Mouse (Mus musculus) kidney, postnatal 0 days (tissue): ENCODE data around the gene Ushbp1. TPM values are rescaled to one million over a fixed set of nuclear protein-coding genes. Genes with fewer than 3 reads are reported as not detected.
A peak's percentile ranks its signal among the peaks of the same experiment; 100 is the strongest.

Experiments
- ATAC-seq: fragments of 200-750 bp; cut with Nextera tagmentation; replicated peaks from 2 replicates; pipeline ENCODE4 v1.8.0; 2017; ENCODE audit warnings: low read depth, moderate number of reproducible peaks, moderate TSS enrichment, moderate library complexity; ENCODE audit not compliant: low FRiP score
- DNase-seq: peaks from one replicate; pipeline ENCODE4 v3.0.0-alpha.2; 2016; ENCODE audit warnings: low spot score
- H3K27ac ChIP-seq: fragments of 300-500 bp; sonication (generic); 2 replicates; pipeline ENCODE4 v1.5.1; 2014; ENCODE audit warnings: mild to moderate bottlenecking
- H3K27me3 ChIP-seq: fragments of 300-500 bp; sonication (generic); 2 replicates; pipeline ENCODE4 v1.6.1; 2014; ENCODE audit warnings: low read length, mixed read lengths; ENCODE audit not compliant: insufficient read depth
- H3K36me3 ChIP-seq: fragments of 300-500 bp; sonication (generic); 2 replicates; pipeline ENCODE4 v1.6.1; 2014; ENCODE audit warnings: low read length, mixed read lengths; ENCODE audit not compliant: insufficient read depth
- H3K4me1 ChIP-seq: fragments of 300-500 bp; sonication (generic); replicated peaks from 2 replicates; pipeline ENCODE4 v1.6.1; 2014; ENCODE audit warnings: antibody characterized with exemption, low read length, mixed read lengths; ENCODE audit not compliant: insufficient read depth
- H3K4me2 ChIP-seq: fragments of 300-500 bp; sonication (generic); 2 replicates; pipeline ENCODE4 v1.6.1; 2014; ENCODE audit warnings: mild to moderate bottlenecking, low read length, moderate library complexity, mixed read lengths
- H3K4me3 ChIP-seq: fragments of 300-500 bp; sonication (generic); replicated peaks from 2 replicates; pipeline ENCODE4 v1.5.1; 2014; ENCODE audit warnings: low read depth, low read length
- H3K9ac ChIP-seq: fragments of 300-500 bp; sonication (generic); 2 replicates; pipeline ENCODE4 v1.6.1; 2014; ENCODE audit warnings: low read depth, low read length
- H3K9me3 ChIP-seq: fragments of 300-500 bp; sonication (generic); replicated peaks from 2 replicates; pipeline ENCODE4 v1.6.1; 2016; ENCODE audit warnings: low read length, inconsistent platforms, mixed read lengths
- CTCF ChIP-seq: IDR thresholded peaks from 2 replicates; pipeline ENCODE4 v1.5.1; 2016; ENCODE audit warnings: antibody characterized with exemption, low read depth, mild to moderate bottlenecking, moderate library complexity
- WGBS: fragments of 180-500 bp; shearing (Covaris S2); extraction: QIAGEN DNeasy Blood & Tissue Kit; methylation state at CpG from one replicate; pipeline ENCODE4 v1.1.7; 2014; 5-methylcytosine and 5-hydroxymethylcytosine counted together
- polyA plus RNA-seq: library from polyadenylated mRNA; unstranded; fragments of >200 nt; fragmentation: Nextera tagmentation; extraction: Ambion mirVana; gene quantifications from 2 replicates; pipeline ENCODE4 v1.2.1, GENCODE M21; 2015

The Ushbp1 gene
- polyA plus RNA-seq, 1 experiment from 2014 or later = 18.8 TPM

DNA sequence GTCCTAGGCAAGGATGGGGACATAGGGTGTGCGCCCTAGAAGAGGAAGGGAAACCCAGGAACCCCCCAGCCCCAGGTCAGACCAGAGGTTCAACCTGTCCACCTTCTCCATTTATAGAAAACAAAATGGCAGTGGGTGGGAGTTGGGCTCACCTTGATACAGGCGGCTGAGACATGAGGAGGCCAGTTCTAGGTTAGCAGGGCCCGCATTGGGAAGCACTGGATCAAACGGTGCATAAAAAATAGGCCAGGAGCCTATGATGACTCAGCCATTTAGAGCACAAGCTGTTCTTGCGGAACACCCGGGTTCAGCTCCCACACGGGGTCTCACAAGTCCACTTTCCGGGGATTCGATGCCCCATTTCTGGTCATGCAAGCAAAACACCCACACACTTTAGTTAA lies 9.3 kb upstream of the Ushbp1 start:
- no peak for ATAC-seq
- Histone ChIP-seq H3K4me3 (peak overlapping the region; percentile 44; the same call in 1 of the 2 replicates), H3K9ac (no peak overlapping the region), H3K4me2 (no peak overlapping the region), H3K27ac (no peak overlapping the region), H3K27me3 (no peaks in the 10 kb centered on the region), H3K9me3 (no peaks in the 10 kb centered on the region), H3K36me3 (0 out of 2 replicates have a peak, but pooled peaks cover 4% of the 10 kb centered on the region), H3K4me1 (peaks cover 7% of the 10 kb centered on the region)
- TF ChIP-seq CTCF = no peak
- DNase-seq = no peak
- 66% methylated on average over 9 of the region's 9 CpGs for WGBS

DNA sequence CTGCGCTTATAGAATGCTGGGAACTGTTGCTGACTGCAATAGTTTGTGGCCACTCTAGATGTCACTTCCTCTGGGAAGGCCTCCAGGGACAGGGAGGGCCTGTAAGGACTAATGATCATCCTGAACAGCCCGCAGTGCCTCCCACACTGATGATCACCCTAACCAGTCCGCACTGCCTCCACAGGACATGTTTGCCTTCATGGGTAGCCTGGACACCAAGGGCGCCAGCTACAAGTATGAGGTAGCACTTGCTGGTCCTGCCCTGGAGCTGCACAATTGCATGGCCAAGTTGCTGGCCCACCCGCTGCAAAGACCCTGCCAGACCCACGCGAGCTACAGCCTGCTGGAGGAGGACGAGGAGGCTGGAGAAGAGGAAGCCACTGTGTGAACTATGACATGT lies 8.4 kb upstream of the Ushbp1 start:
- 89% methylated on average over 8 of the region's 8 CpGs for WGBS
- Histone ChIP-seq H3K27ac (no peak overlapping the region), H3K36me3 (peaks cover 9% of the 10 kb centered on the region; the same call in 1 of the 2 replicates), H3K4me2 (no peak overlapping the region), H3K27me3 (no peaks in the 10 kb centered on the region), H3K9me3 (no peaks in the 10 kb centered on the region), H3K4me1 (peaks cover 7% of the 10 kb centered on the region), H3K4me3 (no peak overlapping the region), H3K9ac (no peak overlapping the region)
- no peak for ATAC-seq
- no peak for DNase-seq
- TF ChIP-seq CTCF = no peak

DNA sequence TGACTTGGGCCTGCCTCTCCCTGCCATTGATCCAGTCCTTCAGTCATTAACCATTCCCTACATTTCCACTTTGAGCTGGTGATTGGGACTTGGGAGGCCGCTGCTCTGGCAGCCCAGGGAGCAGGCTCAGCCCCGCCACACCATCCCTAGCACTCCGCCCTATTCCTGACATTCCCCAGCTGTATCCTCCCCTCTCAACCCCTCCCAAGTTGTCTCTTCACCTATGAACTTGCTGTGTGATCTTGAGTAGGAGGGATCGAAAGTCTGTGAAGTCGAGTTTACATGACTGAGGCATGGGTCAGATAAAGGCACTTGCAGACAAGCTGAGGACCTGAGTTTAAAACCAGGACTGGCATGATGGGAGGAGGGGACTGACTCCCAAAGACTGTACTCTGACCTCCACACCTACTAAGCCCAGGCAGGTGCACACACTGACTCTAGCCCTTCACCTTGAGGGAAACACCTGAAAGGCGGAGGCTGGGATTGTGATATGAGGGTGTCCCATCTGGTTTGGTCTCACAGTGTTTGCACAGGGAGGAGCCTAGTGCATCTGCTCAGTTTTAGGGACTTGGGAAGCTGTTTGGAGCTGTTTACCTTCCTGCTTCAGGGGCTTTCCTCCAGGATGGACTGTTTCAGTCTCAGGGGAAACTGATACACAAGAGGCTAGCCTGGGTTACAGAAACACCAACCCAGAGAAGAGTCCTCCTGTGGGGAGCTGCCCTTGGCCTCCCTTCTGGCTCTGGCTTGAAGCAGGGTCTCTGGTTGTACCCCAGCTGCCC lies 7.7 kb upstream of the Ushbp1 start:
- no peak for ATAC-seq
- Histone ChIP-seq H3K4me3 (no peak overlapping the region), H3K9ac (no peak overlapping the region), H3K36me3 (peaks cover 11% of the 10 kb centered on the region; the same call in 1 of the 2 replicates), H3K27ac (no peak overlapping the region), H3K4me1 (peaks cover 7% of the 10 kb centered on the region), H3K9me3 (no peaks in the 10 kb centered on the region), H3K27me3 (no peaks in the 10 kb centered on the region), H3K4me2 (no peak overlapping the region)
- WGBS = 68% methylated on average over 6 of the region's 6 CpGs
- TF ChIP-seq CTCF = no peak
- DNase-seq = no peak

DNA sequence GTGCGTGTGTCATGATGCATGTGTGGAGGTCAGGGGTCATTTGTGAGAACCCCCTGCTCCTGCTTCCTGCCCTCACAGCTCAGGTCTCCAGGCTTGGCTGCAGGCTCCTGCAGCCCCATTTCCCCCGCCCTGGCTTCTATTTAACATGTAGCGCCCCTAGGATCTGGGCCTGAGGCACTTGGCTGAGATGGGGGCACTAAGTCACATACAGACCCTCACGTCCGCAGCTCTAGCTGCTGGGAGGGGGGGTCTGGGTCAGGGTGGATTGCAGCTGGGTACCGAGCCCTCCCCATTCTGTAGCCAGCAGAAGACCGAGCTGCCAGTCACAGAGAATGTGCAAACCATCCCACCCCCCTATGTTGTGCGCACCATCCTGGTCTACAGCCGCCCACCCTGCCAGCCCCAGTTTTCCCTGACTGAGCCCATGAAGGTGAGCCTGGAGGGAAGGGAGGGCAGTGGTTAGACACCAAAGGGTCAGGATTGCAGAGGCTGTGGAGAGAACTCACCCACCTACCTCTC lies 6.9 kb upstream of the Ushbp1 start:
- Histone ChIP-seq H3K36me3 (peaks cover 13% of the 10 kb centered on the region; the same call in 1 of the 2 replicates), H3K9me3 (no peaks in the 10 kb centered on the region), H3K9ac (no peak overlapping the region), H3K4me1 (peaks cover 9% of the 10 kb centered on the region), H3K4me2 (no peak overlapping the region), H3K4me3 (no peak overlapping the region), H3K27me3 (no peaks in the 10 kb centered on the region), H3K27ac (no peak overlapping the region)
- ATAC-seq (no peak), DNase-seq (no peak)
- TF ChIP-seq CTCF = no peak
- WGBS = 85% methylated on average over 9 of the region's 9 CpGs

DNA sequence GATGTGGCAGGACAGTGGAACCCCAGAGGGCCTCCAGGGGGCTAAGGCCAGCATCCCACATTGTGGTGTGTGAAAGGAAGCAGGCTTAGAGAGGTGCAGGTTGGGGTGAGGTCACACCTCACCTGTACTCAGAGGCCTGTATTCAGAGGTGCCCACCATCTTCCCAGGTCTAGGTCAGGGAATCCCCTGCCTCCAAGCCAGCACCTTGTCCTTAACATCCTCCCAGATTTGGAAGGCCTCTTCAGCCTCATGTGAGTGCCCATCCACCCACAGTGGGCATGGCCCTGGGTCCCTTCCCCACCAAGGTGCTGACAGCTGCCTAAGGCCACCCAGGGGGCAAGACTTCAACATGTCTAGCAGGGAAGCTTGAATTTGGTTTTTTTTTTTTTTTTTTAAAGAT lies 5.9 kb upstream of the Ushbp1 start:
- Histone ChIP-seq H3K4me3 (no peak overlapping the region), H3K36me3 (peaks cover 13% of the 10 kb centered on the region; the same call in 1 of the 2 replicates), H3K9ac (no peak overlapping the region), H3K27me3 (no peaks in the 10 kb centered on the region), H3K4me2 (no peak overlapping the region), H3K27ac (no peak overlapping the region), H3K9me3 (no peaks in the 10 kb centered on the region), H3K4me1 (peaks cover 11% of the 10 kb centered on the region)
- DNase-seq (no peak), ATAC-seq (no peak)
- 0 out of 2 replicates have a peak, but pooled peaks have one; percentile 1 for TF ChIP-seq CTCF

DNA sequence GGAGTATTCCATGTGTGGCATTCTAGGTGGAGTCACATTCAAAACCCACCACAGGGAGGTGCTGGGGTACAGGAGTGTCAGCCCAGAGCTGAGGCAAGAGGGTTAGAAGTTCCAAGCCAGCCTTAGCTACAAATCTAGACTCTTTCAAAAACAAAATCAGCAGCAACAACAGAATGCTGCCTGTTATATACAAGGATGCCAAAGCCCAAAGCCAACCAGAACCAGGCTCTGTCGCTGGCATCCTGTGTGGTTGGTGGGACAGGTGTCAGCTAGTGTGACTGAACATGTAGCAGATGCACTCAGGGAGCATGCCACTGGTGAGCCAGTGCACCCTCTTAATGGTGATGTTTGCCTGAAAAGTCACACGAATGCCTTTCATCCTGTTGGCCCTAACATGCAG lies 5.2 kb upstream of the Ushbp1 start:
- WGBS = 93% methylated on average over 2 of the region's 2 CpGs
- ATAC-seq (no peak), DNase-seq (no peak)
- Histone ChIP-seq H3K4me3 (no peak overlapping the region), H3K27me3 (no peaks in the 10 kb centered on the region), H3K4me2 (no peak overlapping the region), H3K9ac (no peak overlapping the region), H3K4me1 (peaks cover 8% of the 10 kb centered on the region; the same call in 1 of the 2 replicates), H3K36me3 (peaks cover 13% of the 10 kb centered on the region; the same call in 1 of the 2 replicates), H3K9me3 (no peaks in the 10 kb centered on the region), H3K27ac (no peak overlapping the region)
- no peak for TF ChIP-seq CTCF
